8 mouse cellular contexts compared by ENCODE assay signal in genomic region chr7:110768001-110768400, GRCm38 (mm10). TPM values are rescaled to one million over a fixed set of nuclear protein-coding genes. Genes with fewer than 3 reads are reported as not detected.
DNase-seq lines count a peak whose midpoint lies in the region; ATAC-seq and TF ChIP-seq lines count a peak whose summit lies in the region.

TSS of gene Ampd3 (plus strand) at chr7:110768206.

- H3K4me1 ChIP-seq in bone marrow, adult 2 months (ENCODE audit: control insufficient read depth, insufficient read depth, low read length) = peaks cover 13% of the 10 kb centered on the region
- H3K4me1 ChIP-seq in liver, embryonic 12.5 days = peaks cover 54% of the 10 kb centered on the region
- H3K4me1 ChIP-seq in stomach, embryonic 14.5 days (ENCODE audit: control insufficient read depth, insufficient read depth, low read length) = no peaks in the 10 kb centered on the region; the same call in 1 of the 2 replicates

- no peaks in the 10 kb centered on the region for H3K36me3 ChIP-seq in liver, embryonic 12.5 days
- H3K36me3 ChIP-seq in stomach, embryonic 14.5 days (ENCODE audit: control insufficient read depth, insufficient read depth, low read length) = no peaks in the 10 kb centered on the region

- no peak for TF ChIP-seq CTCF in gastrocnemius, adult 2 months (IDR thresholded peaks at IDR 0.05)
- no peak for TF ChIP-seq CTCF in bone marrow, adult 2 months (IDR thresholded peaks at IDR 0.05; ENCODE audit: control insufficient read depth, insufficient read depth, low read length)

- H3K27me3 ChIP-seq in liver, embryonic 12.5 days (replicated peaks) = peaks cover 36% of the 10 kb centered on the region
- H3K27me3 ChIP-seq in stomach, embryonic 14.5 days (ENCODE audit: control insufficient read depth, insufficient read depth, low read length) = no peaks in the 10 kb centered on the region; the same call in 1 of the 2 replicates

- intact Hi-C loops in gastrocnemius, adult 2 months (cut with DNase I) = loop anchor here (5.0 kb wide), 1 partner anchor 41 kb away; no protein-coding TSS in a partner anchor

- no peak for DNase-seq in gastrocnemius, adult 2 months
- DNase-seq in gastrocnemius, postnatal 25 days = no peak
- DNase-seq in heart, adult 18-20 months = peak; percentile 56 to 65
- DNase-seq in kidney, adult 18-20 months = peak; percentile 70

- peak within 1 kb of the TSS; percentile 90 for H3K27ac ChIP-seq in gastrocnemius, adult 2 months
- peak within 1 kb of the TSS; percentile 98 for H3K27ac ChIP-seq in bone marrow, adult 2 months (ENCODE audit: control insufficient read depth, insufficient read depth, low read depth, low read length, poor library complexity)
- H3K27ac ChIP-seq in liver, embryonic 12.5 days = peak within 1 kb of the TSS; percentile 49
- no peak within 1 kb of the TSS for H3K27ac ChIP-seq in stomach, embryonic 14.5 days (ENCODE audit: low read length)

- no peaks in the 10 kb centered on the region for H3K9me3 ChIP-seq in liver, embryonic 12.5 days (replicated peaks)
- H3K9me3 ChIP-seq in stomach, embryonic 14.5 days (ENCODE audit: control insufficient read depth, low read depth, low read length) = no peaks in the 10 kb centered on the region

- H3K9ac ChIP-seq in liver, embryonic 12.5 days = peak within 1 kb of the TSS; percentile 81
- H3K9ac ChIP-seq in stomach, embryonic 14.5 days (replicated peaks; ENCODE audit: low read depth, low read length) = peak within 1 kb of the TSS; percentile 68

- 38% methylated on average over 16 of the region's 16 CpGs for WGBS in bone marrow, adult 2 months
- 43% methylated on average over 11 of the region's 16 CpGs for WGBS in liver, embryonic 12.5 days (ENCODE audit: insufficient replicate concordance)
- 27% methylated on average over 14 of the region's 16 CpGs for WGBS in stomach, embryonic 14.5 days

- no peak for TF ChIP-seq POLR2A in bone marrow, adult 2 months (IDR thresholded peaks at IDR 0.05; ENCODE audit: borderline replicate concordance, control insufficient read depth, low read depth, low read length)

- peak within 1 kb of the TSS; percentile 89 for H3K4me3 ChIP-seq in gastrocnemius, adult 2 months
- peak within 1 kb of the TSS; percentile 73 for H3K4me3 ChIP-seq in bone marrow, adult 2 months (replicated peaks; ENCODE audit: control insufficient read depth, low read depth, low read length)
- peak within 1 kb of the TSS; percentile 67 for H3K4me3 ChIP-seq in liver, embryonic 12.5 days
- peak within 1 kb of the TSS; percentile 49 for H3K4me3 ChIP-seq in stomach, embryonic 14.5 days (ENCODE audit: low read depth, low read length)

- H3K4me2 ChIP-seq in liver, embryonic 12.5 days = peak within 1 kb of the TSS; percentile 97
- H3K4me2 ChIP-seq in stomach, embryonic 14.5 days (replicated peaks; ENCODE audit: low read depth, low read length) = peak within 1 kb of the TSS; percentile 91

- ATAC-seq in liver, embryonic 12.5 days = no peak
- ATAC-seq in stomach, embryonic 14.5 days (ENCODE audit: insufficient number of reproducible peaks, insufficient read depth, low FRiP score, low read depth) = no peak
- no peak for ATAC-seq in megakaryocyte progenitor cell, adult 5-6 weeks (replicated peaks; ENCODE audit: poor library complexity)

RNA-seq across cellular contexts. Expression of gene Ampd3, which starts in this region (rescaled TPM):
- total RNA-seq in gastrocnemius, adult 2 months (2021) = 10 to 100 TPM in 1 of 2 experiments, 1 to 10 TPM in 1; 7.6 to 16.6 TPM
- total RNA-seq in gastrocnemius, postnatal 25 days (2021) = 1 to 10 TPM; 3.9 to 9.1 TPM
- 25.5 and 36.5 TPM in 2 replicates for polyA plus RNA-seq in bone marrow, adult 2 months (2011; ENCODE audit: insufficient read depth, insufficient read length, low replicate concordance, missing spikeins)
- total RNA-seq in heart, adult 18-20 months (2021) = 10 to 100 TPM; 31.3 to 34.4 TPM
- polyA plus RNA-seq in liver, embryonic 12.5 days (2016; fragmentation: Nextera tagmentation; extraction: Ambion mirVana) = 33.7 and 34.2 TPM in 2 replicates
- polyA plus RNA-seq in stomach, embryonic 14.5 days (2014; fragmentation: Nextera tagmentation; extraction: Ambion mirVana) = 2.1 and 2.9 TPM in 2 replicates
- total RNA-seq in megakaryocyte progenitor cell, adult 5-6 weeks (2015) = 8.6 and 9.1 TPM in 2 replicates
- 3.8 and 10.8 TPM in 2 replicates for total RNA-seq in megakaryocyte progenitor cell, adult 5-6 weeks (2017)

Comparison
In these comparisons a context has a peak if more than half of its experiments do, and no peak if none do; other contexts are left out.
1. DNase-seq: peak in heart, adult 18-20 months (2 of 2) and kidney, adult 18-20 months (single experiment); none in gastrocnemius, adult 2 months (single experiment) and gastrocnemius, postnatal 25 days (single experiment).
2. Peak in every context shown above with its lines, with median percentiles within 50 percentile points of each other: H3K4me3 ChIP-seq.